Mouse (Mus musculus) small intestine, adult 2 months (tissue): ENCODE results near the gene C3ar1. TPM values are rescaled to one million over a fixed set of nuclear protein-coding genes. Genes with fewer than 3 reads are reported as not detected.
A peak's percentile ranks its signal among the peaks of the same experiment; 100 is the strongest.

Experiments used
- H3K27ac ChIP-seq: fragments of 200-500 bp; 2 replicates; pipeline ENCODE4 v1.5.1; 2012; ENCODE audit warnings: low read depth, low read length, control low read depth, inconsistent platforms; ENCODE audit not compliant: insufficient read depth
- H3K27me3 ChIP-seq: fragments of 200-500 bp; 2 replicates; pipeline ENCODE4 v1.6.1; 2012; ENCODE audit warnings: mild to moderate bottlenecking, moderate library complexity, low read length, inconsistent platforms; ENCODE audit not compliant: control insufficient read depth, insufficient read depth
- H3K36me3 ChIP-seq: fragments of 200-500 bp; 2 replicates; pipeline ENCODE4 v1.6.1; 2012; ENCODE audit warnings: mild to moderate bottlenecking, low read length, control low read depth, inconsistent platforms; ENCODE audit not compliant: control insufficient read depth, insufficient read depth
- H3K4me1 ChIP-seq: fragments of 200-500 bp; 2 replicates; pipeline ENCODE4 v1.6.1; 2012; ENCODE audit warnings: low read length, inconsistent platforms, mixed read lengths; ENCODE audit not compliant: control insufficient read depth, insufficient read depth, insufficient read length
- H3K4me3 ChIP-seq: fragments of 200-500 bp; 2 replicates; pipeline ENCODE4 v1.5.1; 2012; ENCODE audit warnings: low read depth, mild to moderate bottlenecking, control low read depth, inconsistent platforms, low read length, moderate library complexity
- CTCF ChIP-seq: fragments of 200-500 bp; IDR thresholded peaks from 2 replicates; pipeline ENCODE4 v1.5.1; 2012; ENCODE audit warnings: low read depth, mild to moderate bottlenecking, control low read depth, inconsistent platforms, low read length, moderate library complexity, mixed read lengths; ENCODE audit not compliant: insufficient replicate concordance, insufficient read length; ENCODE audit errors: extremely low read depth
- POLR2A ChIP-seq: fragments of 200-500 bp; IDR thresholded peaks from 2 replicates; pipeline ENCODE4 v1.6.1; 2012; ENCODE audit warnings: low read depth, mild to moderate bottlenecking, control low read depth, inconsistent platforms, low read length, moderate library complexity
- WGBS: fragments of 180-500 bp; shearing (Covaris S2); methylation state at CpG from one replicate; pipeline ENCODE4 v1.1.7; 2018; 5-methylcytosine and 5-hydroxymethylcytosine counted together
- polyA plus RNA-seq: library from polyadenylated mRNA; depleted of rRNA; stranded (reverse); fragments of >200 nt; gene quantifications from 2 replicates; pipeline ENCODE4 v1.2.3, GENCODE M21; 2012; rRNA removed

The C3ar1 gene
- 1.2 and 1.8 TPM in 2 replicates for polyA plus RNA-seq

DNA sequence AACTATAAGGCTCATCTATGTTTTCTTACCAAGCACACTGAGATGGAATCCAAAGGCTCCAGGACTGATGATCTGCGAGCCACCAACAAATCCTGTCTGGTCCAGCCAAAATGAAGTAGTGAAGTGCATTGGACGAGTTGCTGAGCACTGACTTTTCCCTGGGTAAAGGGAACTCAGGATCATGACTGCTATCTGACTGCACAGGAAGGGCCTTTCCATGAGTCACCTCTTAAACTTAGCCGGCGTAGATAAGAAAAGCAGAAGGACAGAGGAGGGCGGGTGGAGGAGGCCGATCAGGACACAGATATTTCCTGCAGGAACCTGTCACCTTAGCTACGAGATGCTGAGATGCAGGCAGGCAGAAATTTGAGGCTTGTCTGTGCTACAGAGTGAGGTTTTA is at the start of gene C3ar1:
Gene C3ar1 (minus strand): TSS at position 207 of the 400 bp plus-strand sequence.
- H3K27me3 ChIP-seq = no peaks in the 10 kb centered on the region
- WGBS = 32% methylated on average over 7 of the region's 7 CpGs
- no peak for TF ChIP-seq POLR2A
- TF ChIP-seq CTCF = no peak

DNA sequence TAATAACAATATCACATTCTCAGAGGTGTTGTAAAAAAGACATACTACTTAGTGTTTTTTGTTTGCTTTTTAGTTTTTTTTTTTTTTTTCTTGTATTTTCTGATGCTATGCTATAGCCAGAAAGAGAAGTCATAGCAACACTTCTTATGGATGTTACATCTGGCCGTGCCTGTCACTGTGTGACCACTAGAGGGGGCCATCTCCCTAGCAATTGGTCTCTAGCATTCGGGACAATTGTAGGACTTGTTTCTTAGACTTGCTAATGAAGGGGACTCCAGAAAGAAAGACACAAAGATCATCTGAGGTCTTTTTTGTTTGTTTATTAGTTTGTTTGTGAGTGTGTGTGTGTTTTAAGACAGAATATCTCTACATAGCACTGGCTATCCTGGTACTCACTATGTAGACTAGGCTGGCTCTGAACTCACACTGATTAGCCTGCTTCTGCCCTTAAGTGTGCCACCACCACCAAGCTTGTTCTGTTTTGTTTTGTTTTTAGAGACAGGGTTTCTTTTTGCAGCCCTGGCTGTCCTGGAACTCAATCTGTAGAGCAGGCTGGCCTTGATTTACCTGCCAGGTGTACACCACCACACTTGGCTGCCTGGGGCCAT is 36.6 kb upstream of the C3ar1 start:
- no peak for TF ChIP-seq POLR2A
- peak; percentile 64; the same call in 1 of the 2 replicates for TF ChIP-seq CTCF
- H3K27me3 ChIP-seq = no peaks in the 10 kb centered on the region
- WGBS = 12% methylated on average over 2 of the region's 2 CpGs

More for the DNA sequence above, at the start of gene C3ar1:
- Histone ChIP-seq H3K4me1 (no peaks in the 10 kb centered on the region), H3K27ac (no peak within 1 kb of the TSS), H3K4me3 (no peak within 1 kb of the TSS), H3K36me3 (no peaks in the 10 kb centered on the region)

DNA sequence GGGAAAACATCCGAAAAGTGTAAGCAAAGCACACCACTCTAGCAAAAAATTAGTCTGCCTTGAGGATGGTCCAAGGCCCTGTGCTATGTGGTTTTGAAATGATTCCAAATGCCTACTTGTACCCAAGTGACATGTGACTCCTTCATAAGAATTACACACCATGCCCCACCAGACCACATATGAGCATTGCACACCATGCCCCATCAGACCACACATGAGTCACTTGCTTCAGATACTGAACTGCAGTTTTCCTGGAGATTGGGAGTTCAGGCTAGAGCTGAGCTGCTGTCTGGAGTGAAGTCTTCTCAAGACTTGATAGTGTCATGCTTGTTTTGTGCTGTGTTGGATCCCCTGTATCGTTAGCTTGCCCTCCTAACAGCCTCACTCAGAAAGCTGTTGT is 33.6 kb upstream of the C3ar1 start:
- no peaks in the 10 kb centered on the region for H3K27me3 ChIP-seq
- H3K36me3 ChIP-seq = peaks cover 53% of the 10 kb centered on the region
- no peak overlapping the region for H3K27ac ChIP-seq
- H3K4me3 ChIP-seq = no peak overlapping the region
- no peaks in the 10 kb centered on the region for H3K4me1 ChIP-seq
- 95% methylated on average over 2 of the region's 2 CpGs for WGBS
- TF ChIP-seq POLR2A (no peak), CTCF (no peak)

More for the DNA sequence above, 36.6 kb upstream of the C3ar1 start:
- Histone ChIP-seq H3K36me3 (peaks cover 29% of the 10 kb centered on the region), H3K4me1 (no peaks in the 10 kb centered on the region), H3K27ac (no peak overlapping the region), H3K4me3 (no peak overlapping the region)

DNA sequence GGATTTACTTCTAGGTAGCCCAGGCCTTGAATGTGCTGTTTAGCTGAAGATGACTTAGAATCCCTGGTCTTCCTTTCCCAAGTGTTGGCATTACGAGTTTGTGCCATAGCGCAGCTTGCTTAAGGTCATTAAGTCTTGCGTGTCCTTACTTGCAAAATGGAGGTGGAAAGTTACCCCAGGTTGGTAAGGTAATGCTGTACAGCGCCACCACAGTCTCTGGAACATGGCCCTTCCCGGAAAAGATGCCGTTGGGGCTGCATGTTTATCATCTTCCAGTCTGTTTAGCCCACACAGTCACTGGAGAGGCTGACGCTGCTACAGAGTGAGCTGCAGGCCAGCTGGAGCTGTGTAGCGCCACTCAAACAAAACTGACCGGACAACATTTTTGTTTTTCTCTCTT is 27.6 kb upstream of the C3ar1 start:
- Histone ChIP-seq H3K4me3 (no peak overlapping the region), H3K27ac (no peak overlapping the region), H3K36me3 (peaks cover 74% of the 10 kb centered on the region), H3K4me1 (peaks cover 12% of the 10 kb centered on the region; the same call in 1 of the 2 replicates), H3K27me3 (no peaks in the 10 kb centered on the region)
- TF ChIP-seq POLR2A = no peak
- no peak for TF ChIP-seq CTCF
- 89% methylated on average over 9 of the region's 9 CpGs for WGBS

DNA sequence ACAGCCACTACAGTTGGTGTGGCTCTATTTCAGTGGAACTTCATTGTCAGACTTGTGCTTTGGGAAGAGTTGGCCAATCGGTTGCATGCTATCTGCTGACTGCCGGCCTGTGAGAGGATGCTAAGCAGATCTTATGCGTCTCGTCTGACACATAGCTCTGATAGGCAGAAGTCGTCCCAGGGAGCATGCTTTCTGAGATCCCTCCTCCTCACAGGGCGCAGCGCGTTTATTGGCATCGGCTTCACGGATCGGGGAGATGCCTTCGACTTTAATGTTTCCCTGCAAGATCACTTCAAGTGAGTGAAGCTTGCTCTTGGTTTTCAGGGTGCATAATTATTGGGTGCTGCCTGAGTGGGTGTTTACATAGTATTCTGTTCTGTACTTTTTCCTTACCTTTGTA is 25.3 kb upstream of the C3ar1 start:
- no peak overlapping the region for H3K27ac ChIP-seq
- no peak overlapping the region for H3K4me3 ChIP-seq
- TF ChIP-seq POLR2A = no peak
- TF ChIP-seq CTCF = no peak
- 94% methylated on average over 12 of the region's 12 CpGs for WGBS
- no peaks in the 10 kb centered on the region for H3K27me3 ChIP-seq
- H3K4me1 ChIP-seq = peaks cover 18% of the 10 kb centered on the region; the same call in 1 of the 2 replicates
- H3K36me3 ChIP-seq = peaks cover 54% of the 10 kb centered on the region

DNA sequence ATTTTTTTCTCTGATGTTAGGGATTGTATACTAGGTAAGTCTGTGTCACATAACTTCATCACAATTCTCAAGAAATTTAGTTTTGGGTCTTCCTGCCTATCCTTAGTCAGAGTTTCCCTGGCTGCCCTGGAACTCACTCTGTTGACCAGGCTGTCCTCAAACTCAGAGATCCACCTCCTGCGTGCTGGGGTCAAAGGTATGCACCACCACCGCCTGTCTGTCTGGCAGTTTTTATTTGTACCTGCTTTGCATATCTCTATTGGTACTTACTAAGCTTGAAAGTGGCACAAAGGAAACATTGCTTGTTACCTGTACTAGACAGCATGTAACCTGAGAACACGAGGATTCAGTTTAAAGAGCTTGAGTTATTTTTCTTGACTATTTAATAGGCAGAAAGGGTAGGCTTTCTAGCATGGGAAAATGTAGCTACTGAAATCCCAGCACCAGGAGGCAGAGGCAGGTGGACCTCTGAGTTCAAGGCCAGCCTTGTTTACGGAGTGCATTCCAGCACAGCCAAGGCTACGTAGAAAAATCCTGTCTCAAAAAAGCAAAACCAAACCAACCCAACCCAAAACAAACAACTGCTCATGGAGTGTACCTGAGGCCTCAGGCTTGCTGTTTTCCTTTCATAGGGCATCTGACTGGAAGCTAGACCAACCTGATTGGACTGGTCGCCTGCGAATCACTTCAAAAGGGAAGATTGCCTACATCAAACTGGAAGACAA is 24.0 kb upstream of the C3ar1 start:
- Histone ChIP-seq H3K4me3 (no peak overlapping the region), H3K4me1 (peaks cover 18% of the 10 kb centered on the region; the same call in 1 of the 2 replicates), H3K36me3 (peaks cover 44% of the 10 kb centered on the region), H3K27ac (peak overlapping the region; percentile 68; the same call in 1 of the 2 replicates), H3K27me3 (no peaks in the 10 kb centered on the region)
- TF ChIP-seq POLR2A = no peak
- TF ChIP-seq CTCF = no peak
- WGBS = 52% methylated on average over 7 of the region's 7 CpGs

DNA sequence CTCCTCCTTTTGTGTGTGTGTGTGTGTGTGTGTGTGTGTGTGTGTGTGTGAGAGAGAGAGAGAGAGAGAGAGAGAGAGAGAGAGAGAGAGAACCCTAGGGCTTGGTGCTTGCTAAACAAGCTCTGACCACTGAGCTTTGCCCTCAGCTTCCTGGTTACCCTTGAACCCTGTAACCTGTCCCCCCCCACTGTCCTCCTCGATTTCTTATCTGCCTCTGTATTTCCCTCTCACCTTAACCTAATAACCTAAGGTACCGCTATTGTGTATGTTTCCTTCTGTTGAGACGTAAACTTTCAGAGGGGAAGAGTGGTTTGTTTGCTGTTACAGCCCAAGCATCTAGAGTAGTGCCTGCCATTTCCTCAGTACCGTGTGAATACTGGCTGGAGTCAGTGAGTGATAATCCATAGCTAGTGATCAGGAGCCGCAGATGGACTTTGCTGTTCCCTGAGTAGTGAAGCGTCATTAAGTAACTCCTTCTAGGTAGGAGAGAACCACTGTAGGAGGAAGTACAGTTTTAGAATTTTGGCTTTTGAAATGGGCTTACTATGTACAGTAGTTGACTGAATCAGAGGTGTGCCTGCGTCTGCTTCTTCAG is 23.3 kb upstream of the C3ar1 start:
- peaks cover 38% of the 10 kb centered on the region for H3K36me3 ChIP-seq
- no peaks in the 10 kb centered on the region for H3K27me3 ChIP-seq
- H3K4me3 ChIP-seq = no peak overlapping the region
- no peak for TF ChIP-seq CTCF
- TF ChIP-seq POLR2A = no peak
- WGBS = 37% methylated on average over 7 of the region's 7 CpGs
- peaks cover 18% of the 10 kb centered on the region; the same call in 1 of the 2 replicates for H3K4me1 ChIP-seq
- peak overlapping the region; percentile 68; the same call in 1 of the 2 replicates for H3K27ac ChIP-seq
